Mouse (Mus musculus): ENCODE results near the gene Gfy.
A peak's percentile ranks its signal among the peaks of the same experiment; 100 is the strongest.

Gfy gene

DNA sequence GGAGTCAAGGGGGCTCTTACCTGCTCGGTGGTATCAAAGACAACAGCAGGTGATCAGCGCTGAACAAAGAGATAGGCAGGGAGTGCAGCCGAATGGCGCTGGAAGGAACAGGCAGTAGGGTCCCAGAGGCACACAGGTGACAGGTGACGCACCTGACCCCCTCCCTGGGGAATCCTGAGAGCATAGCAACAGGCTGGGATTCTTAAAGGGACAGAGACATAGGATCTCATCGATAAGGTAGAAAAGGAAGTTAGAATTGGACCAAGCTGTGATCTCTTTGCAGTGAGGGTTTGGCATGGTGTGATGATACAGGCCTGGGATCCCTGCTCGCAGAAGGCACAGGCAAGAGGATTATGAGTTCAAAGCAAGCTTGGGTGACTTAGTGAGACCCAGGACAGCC lies at the start of gene Gfy:
Gfy (minus strand) TSS at position 101 of the 400 bp plus-strand sequence.
- DNase-seq (ENCODE audit: low spot score), result no peak

GRCm38 (mm10) chr7:45229046-45229445 lies 49.7 kb upstream of the Gfy start:
- DNase-seq (ENCODE audit: low spot score), result no peak

DNA sequence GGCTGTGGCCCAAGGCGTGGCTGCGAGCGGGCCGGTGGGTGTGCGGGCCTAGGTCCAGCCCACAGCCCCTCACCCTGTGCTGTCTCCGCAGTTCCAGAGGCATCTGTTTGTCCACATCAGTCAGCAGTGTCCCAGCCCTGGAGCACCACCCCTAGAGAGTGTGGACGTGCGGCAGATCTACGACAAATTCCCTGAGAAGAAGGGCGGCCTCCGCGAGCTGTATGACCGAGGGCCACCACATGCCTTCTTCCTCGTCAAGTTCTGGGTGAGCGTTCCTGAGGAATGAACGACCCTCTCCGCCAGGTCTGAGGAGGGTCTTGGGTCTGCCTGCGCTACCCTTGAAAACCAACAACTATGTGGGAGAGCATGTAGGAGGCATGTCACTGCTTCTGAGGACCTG lies 49.2 kb upstream of the Gfy start:
- DNase-seq (ENCODE audit: low spot score), result peak; percentile 35

DNA sequence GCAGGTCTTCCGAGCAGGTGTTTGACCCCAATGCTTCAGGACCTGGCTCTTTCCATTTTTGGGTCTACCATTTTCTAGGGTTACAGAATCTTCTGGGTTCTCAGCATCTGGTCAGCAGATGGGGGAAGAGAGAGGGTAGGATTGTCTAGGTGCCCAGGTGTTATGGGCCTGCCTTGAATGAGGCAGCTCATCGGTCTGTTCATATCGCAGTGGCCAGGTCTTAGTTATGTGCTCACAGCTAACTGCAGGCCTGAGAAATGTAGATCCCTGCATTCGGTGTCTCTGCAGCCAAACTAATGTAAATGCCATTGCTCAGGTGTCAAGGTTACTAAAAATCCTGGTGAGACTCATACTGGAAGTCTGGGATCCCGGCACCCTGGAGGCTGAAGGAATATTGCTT lies 47.1 kb upstream of the Gfy start:
- DNase-seq (ENCODE audit: low spot score), result peak; percentile 27

DNA sequence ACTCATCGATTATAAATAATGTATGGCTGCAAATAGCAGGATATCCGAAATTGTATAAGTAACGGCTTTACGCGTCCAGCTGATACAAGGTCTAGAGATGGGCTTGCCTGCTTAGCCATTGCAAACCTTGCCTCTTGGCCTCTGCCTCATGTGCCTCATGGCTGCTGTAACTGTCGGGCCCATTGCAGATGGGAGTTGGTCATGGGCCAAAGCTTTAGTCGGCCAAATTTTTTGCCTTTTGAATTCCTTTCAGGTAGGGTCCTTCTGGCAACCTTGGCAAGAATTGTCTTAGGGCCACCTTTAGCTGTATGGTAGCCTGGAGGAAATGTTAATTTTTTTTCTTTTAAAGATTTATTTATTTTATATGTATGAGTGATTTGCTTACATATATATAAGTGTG lies 45.5 kb upstream of the Gfy start:
- DNase-seq (ENCODE audit: low spot score), result peak; percentile 33

- no peak for DNase-seq (ENCODE audit: low spot score)
Observed at GRCm38 (mm10) chr7:45221680-45222079, 42.3 kb upstream of the Gfy start.

DNA sequence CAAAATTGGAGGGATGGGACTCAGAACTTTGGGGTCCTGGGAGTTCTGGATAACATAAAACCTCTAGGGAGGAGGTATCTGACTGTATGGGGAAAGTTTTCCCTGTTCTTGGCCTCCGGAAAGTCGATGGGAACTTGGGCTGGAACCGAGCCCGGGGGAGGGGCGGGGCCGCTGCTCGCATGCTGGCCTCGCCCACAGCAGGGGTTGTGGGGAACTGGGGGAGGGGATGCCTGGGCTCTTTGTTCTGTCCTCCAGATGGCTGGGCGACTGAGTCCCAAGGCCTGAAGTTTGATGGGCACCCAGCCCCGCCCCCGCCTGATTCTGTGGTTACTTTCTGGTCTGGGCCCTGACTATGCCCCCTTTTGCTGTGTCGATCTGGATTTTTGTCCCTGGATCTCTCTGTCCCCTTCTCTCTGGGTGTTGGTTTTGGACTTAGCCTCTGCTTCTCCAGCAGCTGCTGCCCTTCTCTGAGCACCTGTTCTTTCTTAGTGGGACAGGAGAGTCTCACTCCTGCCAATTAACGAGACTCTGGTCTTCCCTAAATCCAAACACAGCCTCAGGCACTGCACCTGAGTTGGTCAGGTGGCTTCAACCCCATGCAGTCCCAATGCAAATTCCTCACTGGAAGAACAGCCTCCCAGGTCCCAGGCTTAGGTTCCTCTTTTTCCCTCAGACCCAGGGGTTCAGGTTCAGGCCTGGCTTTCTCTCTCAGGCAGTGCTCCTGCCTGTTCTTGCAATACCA lies 37.2 kb upstream of the Gfy start:
- peak; percentile 89 for DNase-seq (ENCODE audit: low spot score)

DNA sequence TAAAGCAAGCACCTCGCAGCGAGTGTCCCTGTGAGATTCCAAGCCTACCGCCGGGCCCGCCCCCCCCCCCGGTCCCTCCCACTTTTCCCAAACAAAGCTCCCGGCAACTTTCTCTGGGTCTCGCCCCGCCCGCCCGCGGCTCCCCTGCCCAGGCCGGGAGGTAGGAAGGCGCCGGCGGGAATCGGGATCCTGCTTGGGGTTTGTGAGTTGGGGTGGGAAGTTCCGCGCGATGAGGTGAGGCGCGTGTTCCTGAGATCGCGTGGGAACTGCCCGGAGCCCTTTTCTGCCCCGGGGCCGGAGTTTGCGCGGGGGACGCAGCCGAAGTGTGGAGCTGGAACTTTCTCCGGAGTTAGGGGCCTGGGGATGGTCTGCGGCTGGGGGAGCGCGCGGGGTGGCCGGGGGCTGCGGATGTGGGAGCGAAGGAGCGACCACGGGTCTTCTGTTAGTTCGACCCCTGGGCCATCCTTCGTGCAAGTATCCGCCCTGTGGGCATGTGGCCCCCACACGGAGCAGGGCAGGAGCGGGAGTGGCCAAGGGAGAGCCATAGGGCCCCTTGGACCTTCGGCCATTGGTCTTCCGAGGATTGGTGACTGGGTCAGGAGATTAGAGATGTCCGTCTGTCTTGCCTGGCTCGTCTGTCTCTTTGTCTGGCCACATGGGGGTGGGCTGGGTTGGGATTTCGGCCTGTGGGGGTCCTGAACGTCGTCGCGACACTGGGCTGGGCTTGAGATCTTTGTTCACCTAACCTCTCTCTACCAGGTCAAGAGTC lies 36.5 kb upstream of the Gfy start, which contains the start of gene Tead2:
Tead2 (plus strand) TSS at position 81 of the 769 bp plus-strand sequence.
- peak; percentile 76 for DNase-seq (ENCODE audit: low spot score)

DNA sequence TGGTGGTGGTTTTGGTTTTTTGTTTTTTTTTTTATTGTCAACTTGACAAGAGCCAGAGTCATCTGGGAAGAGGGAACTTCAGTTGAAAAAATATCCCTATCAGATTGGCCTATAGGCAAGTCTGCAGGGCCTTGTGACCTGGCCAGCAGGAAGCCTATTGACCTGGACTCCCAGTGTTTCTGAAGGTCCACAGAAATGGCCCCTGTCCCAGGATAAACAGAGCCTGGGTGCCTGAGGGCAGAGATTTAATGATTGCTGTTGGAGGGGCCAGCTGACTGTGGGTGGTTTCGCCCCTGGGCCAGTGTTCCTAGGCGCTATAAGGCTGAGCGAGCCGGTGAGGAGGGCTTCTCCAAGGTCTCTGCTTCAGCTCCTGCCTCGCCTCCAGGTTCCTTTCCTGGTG lies 34.3 kb upstream of the Gfy start:
- DNase-seq (ENCODE audit: low spot score), result no peak

GRCm38 (mm10) chr7:45212356-45212755 lies 33.0 kb upstream of the Gfy start:
- DNase-seq (ENCODE audit: low spot score), result no peak

DNA sequence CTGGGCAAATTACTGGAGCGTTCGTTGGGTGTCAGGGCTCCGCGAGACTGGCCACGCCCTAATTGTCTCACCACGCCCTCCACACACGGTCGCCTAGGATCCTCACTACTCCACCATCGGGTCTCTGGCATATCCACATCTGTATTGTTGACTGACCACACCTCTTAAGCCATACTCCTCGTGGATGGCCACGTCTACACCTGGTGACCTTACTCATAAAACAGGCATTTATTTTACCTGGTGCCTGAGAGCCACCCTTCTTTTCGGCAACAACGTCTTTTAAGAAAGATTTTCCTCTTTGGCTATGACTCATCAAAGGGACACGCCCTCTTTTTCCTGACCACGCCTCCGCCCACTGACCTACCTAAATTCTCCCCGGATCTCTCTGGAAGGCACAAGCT lies 32.5 kb upstream of the Gfy start, which contains the start of gene Dkkl1:
Dkkl1 (minus strand) TSS at position 297 of the 401 bp plus-strand sequence.
- no peak for DNase-seq (ENCODE audit: low spot score)

- DNase-seq (ENCODE audit: low spot score), result no peak
Observed at GRCm38 (mm10) chr7:45211070-45211469, 31.7 kb upstream of the Gfy start.

DNA sequence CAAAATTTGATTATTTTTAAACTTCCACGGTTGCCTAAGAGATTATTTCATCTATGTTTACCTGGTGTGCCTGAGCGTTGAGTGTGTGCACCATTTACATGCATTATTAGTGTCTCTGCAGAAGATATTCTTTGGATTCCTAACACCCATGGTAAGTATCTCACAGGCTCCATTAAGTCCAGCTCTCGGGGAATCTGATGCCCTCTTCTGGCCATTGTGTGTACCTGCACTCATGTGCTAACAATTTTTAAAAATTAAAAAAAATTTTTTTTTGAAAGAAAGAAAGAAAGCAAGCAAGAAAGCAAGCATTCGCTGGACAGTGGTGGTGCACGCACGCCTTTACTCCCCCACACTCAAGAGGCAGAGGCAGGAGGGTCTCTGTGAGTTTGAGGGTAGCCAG lies 28.9 kb upstream of the Gfy start:
- DNase-seq (ENCODE audit: low spot score), result no peak

GRCm38 (mm10) chr7:45204380-45205143 lies 25.2 kb upstream of the Gfy start, which contains the start of gene Ccdc155:
TSS of gene Ccdc155 (minus strand) at chr7:45204892.
- DNase-seq (ENCODE audit: low spot score), result peak; percentile 92

- DNase-seq (ENCODE audit: low spot score), result no peak
Observed at GRCm38 (mm10) chr7:45202654-45203053, 23.3 kb upstream of the Gfy start.

DNA sequence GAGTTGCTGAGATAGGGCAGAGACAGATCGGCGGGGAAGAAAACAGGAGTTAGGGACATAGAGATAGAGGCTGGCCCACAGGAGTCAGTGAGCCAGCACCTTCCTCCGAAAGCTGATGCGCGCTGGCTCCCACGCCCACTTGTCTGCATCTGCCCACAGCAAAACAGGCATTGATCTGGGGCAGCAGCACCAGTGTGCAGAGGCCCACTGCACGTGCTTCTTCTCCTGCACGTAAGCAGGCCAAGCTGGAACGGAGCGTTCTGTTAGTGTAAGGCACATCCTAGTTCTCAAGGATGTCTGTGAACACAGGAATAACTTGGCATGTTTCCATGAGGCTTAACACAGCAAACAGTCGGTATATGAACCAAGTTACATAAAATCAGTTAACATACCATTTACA lies 19.6 kb upstream of the Gfy start:
- no peak for DNase-seq (ENCODE audit: low spot score)

DNA sequence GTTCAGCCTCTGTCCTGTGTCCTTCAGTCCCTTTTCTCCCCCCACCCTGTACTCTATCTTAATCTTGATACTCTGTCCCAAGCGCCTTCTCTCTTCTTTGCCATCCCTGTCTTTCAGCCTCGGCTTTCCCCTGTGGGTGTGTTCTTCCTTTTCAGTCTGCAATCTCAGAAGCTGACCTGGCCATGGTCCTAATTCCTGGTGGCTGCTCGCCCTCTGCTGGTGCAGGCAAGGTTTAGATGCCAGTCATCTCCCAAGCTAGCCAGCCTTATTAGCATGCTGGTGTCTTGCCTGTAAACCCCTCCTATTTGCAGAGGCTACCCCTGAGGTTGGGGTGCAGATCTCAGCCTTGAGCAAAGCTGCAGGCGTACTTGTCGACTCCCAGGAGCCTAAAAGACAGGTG lies 19.1 kb upstream of the Gfy start:
- DNase-seq (ENCODE audit: low spot score), result peak; percentile 81

DNA sequence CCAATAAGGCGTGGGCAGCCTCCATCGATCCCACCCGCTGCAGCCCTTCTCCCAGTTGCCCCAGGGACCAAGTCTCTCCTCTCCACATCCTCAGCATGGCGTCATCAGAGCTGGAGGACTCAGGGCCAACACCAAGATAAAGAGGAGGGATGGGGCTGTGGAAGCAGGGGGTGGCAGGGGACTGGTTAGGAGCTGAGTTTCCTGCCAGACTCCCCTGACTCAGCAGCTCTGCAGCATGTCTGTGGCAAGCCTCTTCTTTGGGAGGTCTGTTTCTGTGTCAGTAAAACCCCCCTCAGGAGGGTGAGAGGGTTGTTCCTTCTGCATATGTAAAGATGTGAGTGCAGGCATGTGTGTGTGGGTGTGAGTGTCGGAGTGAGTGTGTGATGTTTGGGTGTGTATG lies 17.6 kb upstream of the Gfy start:
- DNase-seq (ENCODE audit: low spot score), result no peak

- DNase-seq (ENCODE audit: low spot score), result no peak
Observed at GRCm38 (mm10) chr7:45196176-45196535, 16.8 kb upstream of the Gfy start.

DNA sequence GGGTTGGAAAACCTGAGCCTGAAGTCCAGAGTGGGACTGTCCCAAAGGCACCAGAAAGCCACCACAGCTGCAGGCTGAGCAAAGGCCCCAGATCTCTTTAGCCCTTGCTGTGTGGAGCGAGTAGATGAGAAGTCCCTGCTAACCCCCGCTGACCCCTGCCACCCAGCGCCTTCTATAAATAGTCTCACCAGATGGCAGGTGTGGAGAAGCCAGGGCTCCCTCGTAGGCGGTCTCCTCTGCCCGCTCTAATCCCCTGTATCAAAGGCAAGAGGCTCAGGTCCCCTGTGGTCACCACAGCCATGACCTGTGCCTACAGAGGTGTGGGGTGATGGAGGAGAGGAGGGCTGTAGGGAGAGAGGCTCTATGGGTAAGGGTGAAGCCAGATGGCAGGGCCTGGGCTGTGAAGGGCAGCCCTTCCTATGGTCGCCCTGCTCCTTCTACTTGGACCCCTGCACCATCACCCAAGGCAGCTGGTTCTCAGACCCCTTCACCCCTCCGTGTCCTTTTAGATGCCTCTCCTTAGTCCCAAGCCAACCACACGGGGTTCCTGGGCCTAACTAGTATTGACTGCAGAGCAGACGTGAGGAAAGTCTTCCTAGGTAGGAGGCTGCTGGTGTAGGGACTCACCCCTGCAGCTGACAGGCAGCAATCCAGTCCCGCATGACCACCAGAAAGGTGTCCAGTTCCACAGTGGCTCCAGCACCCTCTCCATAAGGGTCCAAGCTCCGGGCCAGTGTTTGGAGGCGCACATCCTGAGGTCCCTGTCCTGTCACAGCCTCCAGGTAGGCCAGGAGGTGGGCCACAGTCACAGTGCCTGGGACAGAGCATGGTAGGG lies 16.2 kb upstream of the Gfy start:
- no peak for DNase-seq (ENCODE audit: low spot score)

DNA sequence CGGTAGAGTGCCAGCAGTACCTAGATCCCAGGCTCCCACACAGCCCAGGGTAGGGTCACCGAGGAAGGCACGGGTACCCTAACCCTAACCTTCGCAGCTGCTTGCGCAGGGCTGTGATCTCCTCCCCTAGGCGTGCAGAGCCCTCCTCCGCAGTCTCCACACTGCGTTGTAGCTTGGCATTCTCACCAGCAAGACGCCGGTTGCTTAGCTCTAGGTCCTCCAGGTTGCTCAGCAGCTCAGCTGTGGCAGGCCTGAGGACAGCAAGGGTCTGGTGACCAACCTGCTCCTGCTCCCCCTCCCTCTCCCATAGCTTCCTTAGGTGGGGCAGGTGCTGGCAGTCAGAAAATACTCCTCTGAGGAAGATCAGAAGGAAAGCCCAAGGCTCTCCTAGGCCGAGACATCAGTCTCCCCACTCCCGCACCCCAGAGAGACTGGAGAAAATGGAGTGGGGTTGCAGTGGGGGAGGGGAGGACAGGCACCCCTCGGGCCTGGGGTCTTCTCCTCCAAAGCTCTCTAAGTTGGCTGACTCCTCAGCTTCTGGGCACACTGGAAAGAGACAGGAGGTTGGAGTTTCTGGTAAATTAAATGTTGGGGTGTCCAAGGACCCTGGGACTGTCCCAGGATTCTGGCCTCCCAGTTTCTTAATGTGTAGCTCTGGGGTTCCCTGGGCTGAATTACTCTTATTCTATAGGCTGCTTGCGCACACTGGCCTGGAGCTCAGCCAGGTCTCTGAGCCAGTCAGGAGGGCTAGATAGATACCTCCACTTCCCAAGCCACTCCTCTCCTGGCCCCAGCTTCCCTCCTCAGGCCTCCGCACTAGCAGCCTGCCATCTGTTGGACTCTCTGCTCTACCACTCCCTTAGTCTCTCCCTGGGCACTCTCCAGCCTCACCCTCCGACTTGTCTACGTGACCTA lies 14.8 kb upstream of the Gfy start:
- no peak for DNase-seq (ENCODE audit: low spot score)

Measured in testis, postnatal 10 days (tissue).